Mouse (Mus musculus): ENCODE results near the gene Chst2. TPM values are rescaled to one million over a fixed set of nuclear protein-coding genes. Genes with fewer than 3 reads are reported as not detected.

The Chst2 gene
- polyA plus RNA-seq, 1 experiment from 2014 or later = 17.8 TPM

DNA sequence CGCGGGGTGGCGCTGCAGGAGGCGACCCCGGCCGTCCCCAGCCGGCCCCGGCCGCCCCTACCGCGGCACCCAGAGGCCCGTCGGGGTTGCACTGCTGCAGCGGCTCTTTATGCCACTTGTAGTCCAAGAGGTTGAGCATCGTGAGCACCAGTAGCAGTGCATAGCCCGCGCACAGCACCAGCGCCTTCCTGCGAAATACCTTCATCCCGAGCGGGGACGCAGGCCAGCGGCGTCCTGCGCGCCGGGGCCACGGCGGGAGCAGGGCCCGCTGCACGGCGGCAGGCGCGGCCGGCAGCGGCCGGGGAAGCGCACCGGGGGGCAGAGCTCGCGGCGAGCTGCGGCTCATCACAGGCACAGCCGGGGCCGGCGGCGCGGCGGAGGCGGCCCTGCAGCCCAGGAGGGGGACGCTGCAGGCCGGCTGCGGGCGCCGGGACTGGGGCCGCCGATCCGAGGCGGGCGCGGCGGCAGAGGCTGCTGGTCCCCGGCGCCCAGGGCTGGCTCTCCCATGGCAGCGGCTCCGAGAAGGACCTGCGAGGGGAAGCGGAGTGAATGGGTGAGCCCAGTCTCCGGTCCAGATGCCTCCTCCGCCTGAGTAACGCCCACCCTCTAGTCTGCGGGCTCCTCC, 464 bp downstream of the Chst2 start:
- Histone ChIP-seq H3K27me3 (peaks cover 8% of the 10 kb centered on the region; the same call in 1 of the 2 replicates), H3K4me3 (peak overlapping the region; percentile 64), H3K9ac (peak overlapping the region; percentile 64), H3K4me2 (peak overlapping the region; percentile 98), H3K27ac (replicated peaks) (peak overlapping the region; percentile 77), H3K9me3 (no peaks in the 10 kb centered on the region), H3K4me1 (replicated peaks) (peaks cover 33% of the 10 kb centered on the region), H3K36me3 (no peaks in the 10 kb centered on the region)
- ATAC-seq (ENCODE audit: low FRiP score, low read depth) = peak; percentile 47
- under 1% methylated on average over 59 of the region's 72 CpGs for WGBS

DNA sequence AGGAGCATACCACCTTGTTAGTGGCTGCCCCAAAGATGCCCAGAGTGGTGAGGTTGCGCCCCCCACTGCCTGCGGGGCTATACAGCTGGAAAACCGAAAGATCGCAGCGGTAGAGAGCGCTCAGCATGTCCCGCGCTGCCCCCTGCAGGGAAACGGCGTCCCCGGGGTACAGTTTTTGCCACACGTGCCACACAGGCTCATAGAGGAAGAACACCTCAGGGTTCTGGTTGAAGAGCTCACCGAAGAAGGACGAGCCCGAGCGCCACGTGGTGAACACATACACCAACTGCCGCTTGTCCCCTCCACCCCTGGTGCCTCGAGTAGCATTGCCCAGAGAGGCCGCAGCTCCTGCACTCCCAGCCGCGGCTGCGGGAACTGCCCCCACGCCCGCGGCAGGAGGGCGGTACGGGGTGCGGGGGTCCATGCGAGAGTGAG, 994 bp downstream of the Chst2 start:
- H3K9me3 ChIP-seq = no peaks in the 10 kb centered on the region
- peaks cover 33% of the 10 kb centered on the region for H3K4me1 ChIP-seq (replicated peaks)
- H3K36me3 ChIP-seq = no peaks in the 10 kb centered on the region
- H3K4me2 ChIP-seq = peak overlapping the region; percentile 98
- H3K4me3 ChIP-seq = peak overlapping the region; percentile 64
- H3K27me3 ChIP-seq = peaks cover 8% of the 10 kb centered on the region; the same call in 1 of the 2 replicates
- under 1% methylated on average over 29 of the region's 30 CpGs for WGBS
- H3K27ac ChIP-seq (replicated peaks) = peak overlapping the region; percentile 77
- peak; percentile 40; the same call in 1 of the 2 replicates for ATAC-seq (ENCODE audit: low FRiP score, low read depth)
- H3K9ac ChIP-seq = peak overlapping the region; percentile 64

DNA sequence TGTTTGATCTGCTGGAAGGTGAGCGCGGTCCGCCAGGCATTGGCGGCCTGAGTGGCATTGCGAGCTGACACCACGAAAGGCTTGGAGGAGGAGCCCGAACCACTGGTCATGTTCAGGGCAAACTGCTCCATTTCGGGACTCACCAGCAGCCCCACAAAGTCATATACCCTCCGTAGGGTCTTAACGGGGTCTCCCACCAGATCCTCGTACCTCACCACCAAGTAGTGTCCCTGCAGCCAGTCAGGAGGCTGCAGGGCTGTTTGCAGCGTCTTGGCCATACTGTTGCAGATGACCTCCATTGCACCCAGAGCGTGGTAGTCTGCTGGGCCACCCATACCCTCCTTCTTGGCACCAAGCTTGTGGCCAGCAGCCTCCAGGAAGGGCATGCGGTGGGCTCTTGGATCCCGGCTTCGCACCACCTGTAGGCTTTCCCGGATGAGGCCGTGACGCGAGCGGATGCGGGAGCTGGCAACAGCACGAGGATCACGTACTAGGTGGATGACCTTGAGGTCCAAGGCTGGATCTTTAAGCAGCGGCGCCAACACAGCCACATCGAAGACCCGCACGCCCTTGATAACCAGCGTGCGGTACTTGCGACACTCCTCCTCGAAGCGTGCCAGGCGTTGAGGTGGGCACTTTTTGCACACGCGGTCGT, 1.6 kb downstream of the Chst2 start:
- ATAC-seq (ENCODE audit: low FRiP score, low read depth) = no peak
- H3K27ac ChIP-seq (replicated peaks) = no peak overlapping the region
- H3K9me3 ChIP-seq = no peaks in the 10 kb centered on the region
- WGBS = 77% methylated on average over 38 of the region's 38 CpGs
- H3K4me1 ChIP-seq (replicated peaks) = peaks cover 33% of the 10 kb centered on the region
- no peak overlapping the region for H3K9ac ChIP-seq
- no peaks in the 10 kb centered on the region for H3K36me3 ChIP-seq
- peaks cover 5% of the 10 kb centered on the region; the same call in 1 of the 2 replicates for H3K27me3 ChIP-seq
- peak overlapping the region; percentile 64 for H3K4me3 ChIP-seq
- peak overlapping the region; percentile 98 for H3K4me2 ChIP-seq

DNA sequence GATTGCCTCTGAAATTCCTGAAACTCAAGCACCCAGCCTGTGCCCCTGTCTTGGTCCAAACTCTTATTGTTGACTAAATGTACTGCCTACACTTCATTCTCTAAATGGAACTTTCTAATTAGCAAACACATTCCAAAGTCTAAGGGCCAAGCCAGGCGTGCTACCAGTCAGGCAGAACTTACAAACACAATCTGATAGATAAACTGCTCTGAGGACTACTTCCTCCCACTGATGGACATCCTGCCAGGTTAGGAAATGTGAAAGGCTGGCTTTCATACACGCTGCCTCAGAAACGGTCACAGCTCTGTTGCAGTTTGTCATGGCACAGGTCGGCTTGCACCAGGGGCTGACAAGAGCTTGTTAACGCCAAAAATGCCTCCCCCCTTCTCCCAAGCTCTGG, 4.8 kb downstream of the Chst2 start:
- no peaks in the 10 kb centered on the region for H3K36me3 ChIP-seq
- H3K4me3 ChIP-seq = no peak overlapping the region
- no peaks in the 10 kb centered on the region for H3K9me3 ChIP-seq
- no peak overlapping the region for H3K4me2 ChIP-seq
- 56% methylated on average over 5 of the region's 5 CpGs for WGBS
- H3K9ac ChIP-seq = no peak overlapping the region
- H3K27ac ChIP-seq (replicated peaks) = no peak overlapping the region
- peaks cover 25% of the 10 kb centered on the region for H3K4me1 ChIP-seq (replicated peaks)
- H3K27me3 ChIP-seq = no peaks in the 10 kb centered on the region
- ATAC-seq (ENCODE audit: low FRiP score, low read depth) = no peak

DNA sequence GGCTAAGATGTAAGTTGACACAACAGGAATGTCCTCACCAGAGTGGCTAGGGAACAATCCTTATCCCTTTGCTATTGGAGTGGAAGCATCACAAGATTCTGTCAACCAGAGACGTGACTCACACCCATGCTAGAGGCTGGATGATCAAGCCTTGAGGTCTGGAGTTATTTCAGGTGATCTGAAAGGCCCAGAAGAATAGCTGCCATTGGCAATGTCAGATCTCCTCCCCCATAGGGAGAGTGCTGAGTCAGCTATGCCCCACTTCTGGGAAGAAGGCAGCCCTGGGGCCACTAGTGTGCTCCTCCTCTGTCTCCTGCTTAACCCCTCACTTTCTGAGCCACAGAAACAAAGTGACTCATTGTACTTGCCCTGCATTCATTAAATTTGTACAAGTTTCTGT, 14.5 kb downstream of the Chst2 start:
- Histone ChIP-seq H3K4me2 (no peak overlapping the region), H3K4me1 (replicated peaks) (no peaks in the 10 kb centered on the region), H3K9me3 (no peaks in the 10 kb centered on the region), H3K4me3 (no peak overlapping the region), H3K9ac (no peak overlapping the region), H3K36me3 (no peaks in the 10 kb centered on the region), H3K27me3 (no peaks in the 10 kb centered on the region), H3K27ac (replicated peaks) (no peak overlapping the region)
- 65% methylated on average over 1 of the region's 1 CpGs for WGBS
- ATAC-seq (ENCODE audit: low FRiP score, low read depth) = no peak; the same call in 1 of the 2 replicates

DNA sequence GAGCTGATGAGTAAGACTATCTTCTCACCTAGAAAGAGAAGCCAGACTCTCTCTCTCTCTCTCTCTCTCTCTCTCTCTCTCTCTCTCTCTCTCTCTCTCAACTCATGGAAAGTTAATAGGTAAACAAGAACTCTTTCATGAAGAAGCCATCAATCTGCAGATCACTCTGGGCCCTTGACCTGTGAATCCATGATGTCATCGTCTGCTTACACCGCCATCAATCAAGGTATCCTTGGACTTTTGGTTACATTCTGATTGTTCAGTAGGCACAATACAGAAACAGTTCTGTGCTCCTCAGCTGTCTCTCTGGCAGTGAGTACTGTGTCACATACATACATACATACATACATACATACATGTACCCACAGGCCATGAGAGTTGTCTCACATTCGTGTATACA, 16.6 kb downstream of the Chst2 start:
- 90% methylated on average over 3 of the region's 3 CpGs for WGBS
- Histone ChIP-seq H3K4me1 (replicated peaks) (no peaks in the 10 kb centered on the region), H3K9me3 (no peaks in the 10 kb centered on the region), H3K36me3 (no peaks in the 10 kb centered on the region), H3K27ac (replicated peaks) (no peak overlapping the region), H3K4me3 (no peak overlapping the region), H3K9ac (no peak overlapping the region), H3K4me2 (no peak overlapping the region), H3K27me3 (no peaks in the 10 kb centered on the region)
- ATAC-seq (ENCODE audit: low FRiP score, low read depth) = no peak

DNA sequence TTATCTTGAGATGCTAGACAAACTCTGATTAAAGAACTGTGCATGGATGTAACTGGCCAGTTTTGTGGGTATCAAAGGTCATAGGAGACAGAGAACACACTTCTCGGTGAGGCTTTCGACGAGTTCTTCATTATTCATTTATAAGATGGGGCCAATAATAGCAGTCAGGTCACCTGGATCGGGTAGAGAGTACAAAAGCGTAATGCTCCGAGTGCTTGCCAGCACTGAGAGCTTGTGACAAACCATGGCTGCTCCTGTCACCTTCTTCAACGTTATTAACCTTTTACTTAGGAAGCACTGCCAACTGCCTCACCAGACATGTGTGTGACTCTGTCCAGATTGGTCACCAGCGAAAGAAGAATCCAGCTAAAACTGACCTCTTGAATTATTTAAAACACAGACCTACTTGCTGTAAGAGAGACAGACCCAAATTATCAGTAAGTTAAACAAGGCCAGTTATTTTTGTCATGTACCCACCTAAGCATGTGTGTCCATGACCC, 18.6 kb downstream of the Chst2 start:
- 78% methylated on average over 8 of the region's 8 CpGs for WGBS
- no peak overlapping the region for H3K9ac ChIP-seq
- H3K4me1 ChIP-seq (replicated peaks) = no peaks in the 10 kb centered on the region
- no peaks in the 10 kb centered on the region for H3K36me3 ChIP-seq
- H3K4me2 ChIP-seq = no peak overlapping the region
- no peak overlapping the region for H3K4me3 ChIP-seq
- no peak overlapping the region for H3K27ac ChIP-seq (replicated peaks)
- H3K9me3 ChIP-seq = no peaks in the 10 kb centered on the region
- no peak for ATAC-seq (ENCODE audit: low FRiP score, low read depth)
- H3K27me3 ChIP-seq = no peaks in the 10 kb centered on the region

DNA sequence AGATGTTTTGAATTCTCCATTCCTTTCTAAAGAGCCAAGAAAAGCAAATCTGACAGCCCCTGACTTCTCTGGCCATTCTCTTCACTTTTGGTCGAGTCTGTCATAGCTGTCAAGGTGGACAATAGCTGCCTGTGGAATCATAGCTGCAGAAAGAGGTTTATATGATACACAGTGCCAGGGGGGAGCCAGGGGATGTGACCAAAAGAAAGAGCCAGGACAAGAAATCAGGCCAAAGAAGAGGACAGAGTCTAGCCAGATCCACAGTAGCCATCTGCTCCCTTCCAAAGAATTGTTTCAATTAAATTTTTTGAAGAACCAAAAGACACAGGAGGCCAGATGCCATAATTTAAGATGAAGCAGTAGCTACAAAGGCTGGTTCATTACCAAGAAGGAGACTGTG, 30.6 kb downstream of the Chst2 start:
- no peaks in the 10 kb centered on the region for H3K4me1 ChIP-seq (replicated peaks)
- ATAC-seq (ENCODE audit: low FRiP score, low read depth) = no peak
- H3K36me3 ChIP-seq = no peaks in the 10 kb centered on the region
- H3K9me3 ChIP-seq = no peaks in the 10 kb centered on the region
- H3K4me3 ChIP-seq = no peak overlapping the region
- WGBS = 52% methylated on average over 1 of the region's 1 CpGs
- no peaks in the 10 kb centered on the region for H3K27me3 ChIP-seq
- H3K4me2 ChIP-seq = no peak overlapping the region
- H3K27ac ChIP-seq (replicated peaks) = no peak overlapping the region
- no peak overlapping the region for H3K9ac ChIP-seq

DNA sequence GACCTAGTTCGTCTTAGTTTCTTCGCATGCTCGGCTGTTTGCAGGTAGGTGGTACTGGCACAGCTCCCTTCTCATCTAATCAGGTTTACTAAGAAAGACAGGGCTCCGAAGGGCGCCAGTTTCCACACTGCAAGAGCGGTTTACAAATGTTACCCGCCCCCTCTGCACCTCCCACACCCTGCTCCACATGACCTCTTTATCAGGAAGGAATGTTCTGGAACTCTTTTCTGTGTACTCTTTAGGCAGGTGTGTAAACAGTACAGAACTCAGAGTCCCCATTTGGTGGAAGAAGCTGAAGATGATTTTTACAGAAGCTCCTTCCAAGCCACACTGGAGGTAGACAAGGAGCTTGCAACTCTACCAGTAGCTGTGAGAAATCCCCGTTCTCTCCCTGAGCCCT, 31.2 kb downstream of the Chst2 start:
- Histone ChIP-seq H3K9ac (no peak overlapping the region), H3K36me3 (no peaks in the 10 kb centered on the region), H3K4me3 (no peak overlapping the region), H3K4me1 (replicated peaks) (no peaks in the 10 kb centered on the region), H3K9me3 (no peaks in the 10 kb centered on the region), H3K27me3 (no peaks in the 10 kb centered on the region), H3K27ac (replicated peaks) (no peak overlapping the region), H3K4me2 (no peak overlapping the region)
- 87% methylated on average over 8 of the region's 8 CpGs for WGBS
- ATAC-seq (ENCODE audit: low FRiP score, low read depth) = no peak

DNA sequence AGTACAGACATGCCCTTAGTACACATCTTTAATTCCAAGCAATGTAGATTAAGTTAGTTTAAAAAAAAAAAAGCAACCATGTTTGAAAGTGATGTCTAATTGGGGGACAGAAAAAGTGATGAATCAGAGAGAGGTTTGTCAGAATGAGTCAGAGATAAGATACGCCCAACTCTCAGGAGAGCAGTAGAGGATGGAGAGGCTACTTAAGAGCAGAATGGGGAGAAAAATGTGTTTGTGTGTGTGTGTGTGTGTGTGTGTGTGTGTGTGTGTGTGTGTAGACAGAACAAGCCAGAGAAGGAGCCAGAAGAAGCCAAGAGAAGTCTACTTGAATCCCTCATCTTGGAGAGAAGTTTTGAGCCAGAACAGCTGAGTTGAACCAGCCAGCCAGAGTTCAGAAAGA, 32.8 kb downstream of the Chst2 start:
- Histone ChIP-seq H3K9ac (no peak overlapping the region), H3K27ac (replicated peaks) (no peak overlapping the region), H3K9me3 (0 out of 2 replicates have a peak, but pooled peaks cover 7% of the 10 kb centered on the region), H3K4me3 (no peak overlapping the region), H3K4me2 (no peak overlapping the region), H3K27me3 (no peaks in the 10 kb centered on the region), H3K36me3 (no peaks in the 10 kb centered on the region), H3K4me1 (replicated peaks) (no peaks in the 10 kb centered on the region)
- 97% methylated on average over 1 of the region's 1 CpGs for WGBS
- no peak for ATAC-seq (ENCODE audit: low FRiP score, low read depth)

DNA sequence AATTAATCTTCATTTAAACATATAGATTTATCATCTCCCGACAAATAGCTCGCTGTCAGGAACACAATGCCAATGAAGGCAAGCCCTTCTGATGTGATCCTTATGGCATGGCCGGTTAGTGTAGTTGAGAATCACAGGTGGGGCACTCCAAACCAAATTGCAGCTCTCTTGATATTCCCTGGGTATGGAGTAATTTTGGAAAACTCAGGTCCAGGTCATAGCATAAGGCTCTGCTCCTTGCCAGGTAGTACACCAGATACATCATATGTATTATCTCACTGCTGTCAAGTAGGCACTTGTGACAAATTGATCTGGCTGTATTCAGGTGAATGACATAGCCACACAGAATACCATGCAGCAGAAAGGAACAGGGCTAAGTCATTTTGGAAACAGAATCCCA, 40.6 kb downstream of the Chst2 start:
- ATAC-seq (ENCODE audit: low FRiP score, low read depth) = no peak
- WGBS = 97% methylated on average over 3 of the region's 3 CpGs
- H3K36me3 ChIP-seq = no peaks in the 10 kb centered on the region

DNA sequence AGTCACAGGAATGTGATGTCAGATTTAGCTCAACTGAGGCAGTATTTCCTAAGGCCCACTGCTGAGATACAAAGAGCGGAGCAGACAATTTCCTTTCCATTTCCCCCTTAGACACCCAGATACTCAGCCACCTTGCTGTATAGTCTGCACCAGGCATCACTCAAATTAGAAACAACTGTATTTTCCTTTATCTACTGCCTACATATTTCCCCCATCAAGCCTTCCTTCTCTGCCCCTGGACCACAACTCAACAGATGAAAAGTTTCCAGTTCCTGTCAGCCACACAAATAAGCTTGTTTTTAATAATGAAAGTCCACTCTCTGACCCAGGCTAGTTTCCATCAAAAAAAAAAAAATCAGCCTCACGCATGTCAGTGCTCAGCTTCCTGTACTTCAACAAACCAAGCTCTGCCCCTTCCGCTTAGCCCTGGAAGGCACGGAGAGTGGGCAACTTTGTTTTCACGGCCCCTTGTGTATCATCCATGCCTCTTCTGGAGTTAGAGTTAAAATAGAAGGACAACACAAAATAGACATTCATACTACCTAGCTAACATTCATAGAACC, 52.6 kb downstream of the Chst2 start:
- no peak overlapping the region for H3K4me2 ChIP-seq
- H3K9ac ChIP-seq = no peak overlapping the region
- H3K4me1 ChIP-seq (replicated peaks) = no peaks in the 10 kb centered on the region
- no peak for ATAC-seq (ENCODE audit: low FRiP score, low read depth)
- H3K4me3 ChIP-seq = no peak overlapping the region
- no peaks in the 10 kb centered on the region for H3K9me3 ChIP-seq
- H3K36me3 ChIP-seq = no peaks in the 10 kb centered on the region
- WGBS = 93% methylated on average over 5 of the region's 5 CpGs
- no peaks in the 10 kb centered on the region for H3K27me3 ChIP-seq
- no peak overlapping the region for H3K27ac ChIP-seq (replicated peaks)

More for the DNA sequence above, 40.6 kb downstream of the Chst2 start:
- Histone ChIP-seq H3K27ac (replicated peaks) (no peak overlapping the region), H3K9me3 (0 out of 2 replicates have a peak, but pooled peaks cover 8% of the 10 kb centered on the region), H3K9ac (no peak overlapping the region), H3K27me3 (no peaks in the 10 kb centered on the region), H3K4me2 (no peak overlapping the region), H3K4me1 (replicated peaks) (no peaks in the 10 kb centered on the region), H3K4me3 (no peak overlapping the region)

Data from hindbrain, embryonic 15.5 days (tissue).